Mouse (Mus musculus) forebrain, embryonic 15.5 days (tissue): ENCODE results near the gene Tmprss9. TPM values are rescaled to one million over a fixed set of nuclear protein-coding genes. Genes with fewer than 3 reads are reported as not detected.
"Not testable (repeated sequence)": the region's sequence is repeated elsewhere in the genome, so short reads cannot be mapped to it uniquely, and the experiment has no call there.

Experiments used
- ATAC-seq: fragments of 200-750 bp; cut with Nextera tagmentation; replicated peaks from 2 replicates; pipeline ENCODE4 v1.8.0; 2017; ENCODE audit warnings: mild to moderate bottlenecking, moderate TSS enrichment, moderate library complexity
- H3K27ac ChIP-seq: fragments of 300-500 bp; sonication (generic); replicated peaks from 2 replicates; pipeline ENCODE4 v1.5.1; 2015; ENCODE audit warnings: mild to moderate bottlenecking, inconsistent platforms
- H3K27me3 ChIP-seq: fragments of 300-500 bp; sonication (generic); 2 replicates; pipeline ENCODE4 v1.6.1; 2015; ENCODE audit warnings: inconsistent platforms
- H3K36me3 ChIP-seq: fragments of 300-500 bp; sonication (generic); 2 replicates; pipeline ENCODE4 v1.6.1; 2015; ENCODE audit warnings: mild to moderate bottlenecking, inconsistent platforms
- H3K4me1 ChIP-seq: fragments of 300-500 bp; sonication (generic); 2 replicates; pipeline ENCODE4 v1.6.1; 2015; ENCODE audit warnings: inconsistent platforms
- H3K4me2 ChIP-seq: fragments of 300-500 bp; sonication (generic); replicated peaks from 2 replicates; pipeline ENCODE4 v1.6.1; 2015; ENCODE audit warnings: mild to moderate bottlenecking, inconsistent platforms
- H3K4me3 ChIP-seq: fragments of 300-500 bp; sonication (generic); 2 replicates; pipeline ENCODE4 v1.5.1; 2015; ENCODE audit warnings: mild to moderate bottlenecking, inconsistent platforms
- H3K9ac ChIP-seq: fragments of 300-500 bp; sonication (generic); replicated peaks from 2 replicates; pipeline ENCODE4 v1.6.1; 2015; ENCODE audit warnings: mild to moderate bottlenecking, inconsistent platforms
- H3K9me3 ChIP-seq: fragments of 300-500 bp; sonication (generic); 2 replicates; pipeline ENCODE4 v1.6.1; 2016; ENCODE audit warnings: inconsistent platforms
- WGBS: fragments of 180-500 bp; shearing (Covaris S2); methylation state at CpG from one replicate; pipeline ENCODE4 v1.1.7; 2015; ENCODE audit warnings: mixed read lengths; 5-methylcytosine and 5-hydroxymethylcytosine counted together
- polyA plus RNA-seq: library from polyadenylated mRNA; unstranded; fragments of >200 nt; fragmentation: Nextera tagmentation; extraction: Ambion mirVana; gene quantifications from 2 replicates; pipeline ENCODE4 v1.2.1, GENCODE M21; 2015

Gene Tmprss9
- polyA plus RNA-seq = 0.06 and 0.15 TPM in 2 replicates

DNA sequence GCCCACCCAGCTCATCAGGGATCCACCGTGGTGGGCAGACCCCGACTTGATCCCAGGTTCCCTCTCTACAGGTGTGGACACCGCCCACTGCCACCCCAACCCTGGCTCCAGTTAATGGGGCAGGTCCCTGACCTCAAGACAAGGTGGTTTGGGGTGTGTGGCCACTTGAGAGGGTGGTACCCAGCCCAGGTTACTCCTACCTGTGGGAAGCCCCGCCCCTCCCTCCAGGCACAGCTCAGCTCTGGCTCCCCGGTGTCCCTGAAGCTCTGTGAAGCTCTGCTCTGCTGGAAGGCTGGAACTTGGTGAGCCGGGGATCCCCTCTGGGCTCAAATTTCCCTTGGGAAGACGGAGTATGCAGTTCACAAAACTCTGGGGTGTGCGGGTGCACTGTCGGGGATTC lies at the start of gene Tmprss9:
Gene Tmprss9, plus strand, starts transcription at position 268 of the 400 bp plus-strand sequence.
- 36% methylated on average over 9 of the region's 9 CpGs for WGBS
- no peaks in the 10 kb centered on the region for H3K9me3 ChIP-seq
- no peak within 1 kb of the TSS for H3K4me3 ChIP-seq
- H3K27me3 ChIP-seq = no peaks in the 10 kb centered on the region
- no peak within 1 kb of the TSS for H3K9ac ChIP-seq
- H3K4me2 ChIP-seq = no peak within 1 kb of the TSS
- H3K4me1 ChIP-seq = no peaks in the 10 kb centered on the region
- H3K27ac ChIP-seq = no peak within 1 kb of the TSS
- ATAC-seq = no peak
- peaks cover 15% of the 10 kb centered on the region; the same call in 1 of the 2 replicates for H3K36me3 ChIP-seq

DNA sequence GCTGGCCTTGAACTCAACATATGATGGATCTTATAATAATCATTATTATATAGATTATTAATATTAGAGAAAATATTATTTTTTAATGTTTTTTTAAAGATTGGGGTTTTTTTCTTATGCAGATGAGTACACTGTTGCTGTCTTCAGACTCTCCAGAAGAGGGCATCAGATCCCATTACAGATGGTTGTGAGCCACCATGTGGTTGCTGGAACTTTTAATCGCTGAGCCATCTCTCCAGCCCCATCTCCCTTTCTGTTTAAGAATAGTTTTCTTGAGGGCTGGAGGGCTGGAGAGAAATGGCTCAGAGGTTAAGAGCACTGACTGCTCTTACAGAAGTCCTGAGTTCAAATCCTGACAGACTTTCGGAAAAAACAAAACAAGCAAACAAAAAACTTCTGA lies 49.7 kb upstream of the Tmprss9 start:
- 43% methylated on average over 2 of the region's 2 CpGs for WGBS

DNA sequence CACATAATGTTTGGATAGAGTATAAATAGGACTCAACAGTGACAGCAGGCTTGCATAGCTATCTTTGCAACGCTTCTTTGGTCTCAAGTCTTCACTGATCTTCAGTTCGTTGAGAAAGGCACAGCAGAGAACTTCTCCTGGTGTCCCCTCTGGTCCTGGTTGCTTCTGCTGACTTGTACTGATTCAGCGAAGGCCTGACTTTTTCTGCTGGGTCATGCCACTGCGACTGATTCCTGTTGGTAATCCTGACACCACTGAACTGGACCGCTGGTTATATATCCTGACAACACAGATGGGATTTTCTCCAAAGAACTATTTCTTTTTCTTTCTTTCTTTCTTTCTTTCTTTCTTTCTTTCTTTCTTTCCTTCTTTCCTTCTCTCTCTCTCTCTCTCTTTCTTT lies 49.1 kb upstream of the Tmprss9 start:
- Histone ChIP-seq H3K27ac (no peak overlapping the region), H3K9ac (no peak overlapping the region), H3K4me1 (peaks cover 2% of the 10 kb centered on the region), H3K36me3 (no peaks in the 10 kb centered on the region), H3K27me3 (no peaks in the 10 kb centered on the region), H3K9me3 (no peaks in the 10 kb centered on the region), H3K4me2 (no peak overlapping the region), H3K4me3 (no peak overlapping the region)
- ATAC-seq = no peak
- WGBS = 87% methylated on average over 5 of the region's 5 CpGs

More for the DNA sequence above, 49.7 kb upstream of the Tmprss9 start:
- Histone ChIP-seq H3K9ac (no peak overlapping the region), H3K4me1 (no peaks in the 10 kb centered on the region; the same call in 1 of the 2 replicates), H3K4me3 (no peak overlapping the region), H3K36me3 (no peaks in the 10 kb centered on the region), H3K9me3 (no peaks in the 10 kb centered on the region), H3K4me2 (no peak overlapping the region), H3K27me3 (no peaks in the 10 kb centered on the region), H3K27ac (no peak overlapping the region)
- ATAC-seq = no peak

DNA sequence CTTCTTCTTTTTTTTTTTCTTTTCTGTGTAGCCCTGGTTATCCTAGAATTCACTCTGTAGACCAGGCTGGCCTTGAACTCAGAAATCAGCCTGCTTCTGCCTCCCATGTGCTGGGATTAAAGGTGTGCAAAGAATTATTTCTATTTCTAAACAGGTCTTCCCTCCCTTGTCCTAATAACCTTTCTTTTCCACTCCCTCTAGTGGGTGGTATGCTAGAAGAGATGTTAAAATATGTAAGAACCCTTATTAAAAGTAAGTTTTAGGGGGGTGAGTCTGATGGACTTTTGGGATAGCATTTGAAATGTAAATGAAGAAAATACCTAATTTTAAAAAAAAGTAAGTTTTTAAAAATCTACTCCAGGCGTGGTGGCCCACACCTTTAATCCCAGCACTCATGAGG lies 48.3 kb upstream of the Tmprss9 start:
- no peaks in the 10 kb centered on the region for H3K9me3 ChIP-seq
- ATAC-seq = no peak
- no peak overlapping the region for H3K4me2 ChIP-seq
- WGBS = 72% methylated on average over 1 of the region's 1 CpGs
- no peak overlapping the region for H3K4me3 ChIP-seq
- H3K4me1 ChIP-seq = peaks cover 10% of the 10 kb centered on the region
- no peak overlapping the region for H3K27ac ChIP-seq
- H3K36me3 ChIP-seq = peaks cover under 1% of the 10 kb centered on the region; the same call in 1 of the 2 replicates
- no peak overlapping the region for H3K9ac ChIP-seq
- H3K27me3 ChIP-seq = no peaks in the 10 kb centered on the region

DNA sequence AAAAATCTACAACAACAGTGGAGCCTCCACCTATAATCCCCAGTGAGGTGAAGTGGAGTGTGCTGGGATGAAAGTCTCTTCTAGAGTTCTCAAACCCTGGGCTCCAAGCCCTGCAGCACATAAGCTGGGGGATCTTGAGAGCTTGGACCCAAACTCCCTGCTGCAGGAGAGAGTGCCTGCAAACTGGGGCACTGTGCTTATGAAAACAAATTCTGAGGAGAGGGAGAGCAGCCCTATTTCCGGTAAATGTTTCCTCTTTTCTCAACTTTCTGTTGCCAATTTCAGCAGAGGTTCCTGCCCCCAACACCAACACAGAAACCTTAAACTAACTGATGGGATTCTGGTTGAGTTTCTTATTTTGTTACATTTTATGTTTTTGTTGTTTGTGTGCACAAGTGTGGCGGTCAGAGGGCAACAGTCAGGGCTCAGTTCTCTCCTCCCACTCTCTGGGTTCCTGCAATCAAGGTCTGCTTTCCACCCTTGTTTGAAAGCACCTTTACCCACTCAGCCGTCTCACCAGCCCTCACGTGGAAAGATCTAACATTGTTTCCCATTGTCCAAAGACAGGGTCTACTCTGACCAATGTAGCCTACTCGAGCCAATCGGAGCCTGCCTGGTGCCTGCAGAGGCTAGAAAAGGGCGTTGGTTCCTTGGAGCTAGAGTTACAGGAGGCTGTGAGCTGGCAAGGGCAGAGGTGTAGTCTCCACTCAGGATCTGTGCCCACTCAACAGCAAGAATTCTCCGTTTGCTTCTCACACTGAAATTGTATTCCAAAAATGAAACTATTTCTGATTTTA lies 47.6 kb upstream of the Tmprss9 start:
- ATAC-seq = no peak
- no peaks in the 10 kb centered on the region for H3K27me3 ChIP-seq
- H3K4me3 ChIP-seq = no peak overlapping the region
- H3K36me3 ChIP-seq = peaks cover 4% of the 10 kb centered on the region
- H3K4me2 ChIP-seq = no peak overlapping the region
- H3K4me1 ChIP-seq = peaks cover 14% of the 10 kb centered on the region
- no peak overlapping the region for H3K27ac ChIP-seq
- 70% methylated on average over 8 of the region's 8 CpGs for WGBS
- no peak overlapping the region for H3K9ac ChIP-seq
- no peaks in the 10 kb centered on the region for H3K9me3 ChIP-seq

DNA sequence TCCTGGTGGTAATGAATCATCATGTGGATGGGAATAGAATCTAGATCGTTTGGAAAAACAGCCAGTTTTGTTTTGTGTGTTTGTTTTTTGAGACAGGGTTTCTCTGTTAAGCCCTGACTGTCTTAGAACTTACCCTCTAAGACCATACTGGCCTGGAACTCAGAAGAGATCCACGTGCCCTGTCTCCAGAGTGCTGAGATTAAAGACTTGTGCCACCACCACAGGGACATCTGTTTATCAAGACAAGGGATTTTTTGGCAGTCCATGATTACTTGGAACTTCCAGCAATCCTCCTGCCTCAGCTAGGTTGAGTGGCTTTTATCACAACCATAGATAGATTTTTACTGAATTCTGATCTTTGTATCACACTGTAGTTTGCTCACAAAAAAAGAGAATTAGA lies 46.8 kb upstream of the Tmprss9 start:
- ATAC-seq = no peak
- H3K4me3 ChIP-seq = no peak overlapping the region
- WGBS = 80% methylated on average over 2 of the region's 2 CpGs

DNA sequence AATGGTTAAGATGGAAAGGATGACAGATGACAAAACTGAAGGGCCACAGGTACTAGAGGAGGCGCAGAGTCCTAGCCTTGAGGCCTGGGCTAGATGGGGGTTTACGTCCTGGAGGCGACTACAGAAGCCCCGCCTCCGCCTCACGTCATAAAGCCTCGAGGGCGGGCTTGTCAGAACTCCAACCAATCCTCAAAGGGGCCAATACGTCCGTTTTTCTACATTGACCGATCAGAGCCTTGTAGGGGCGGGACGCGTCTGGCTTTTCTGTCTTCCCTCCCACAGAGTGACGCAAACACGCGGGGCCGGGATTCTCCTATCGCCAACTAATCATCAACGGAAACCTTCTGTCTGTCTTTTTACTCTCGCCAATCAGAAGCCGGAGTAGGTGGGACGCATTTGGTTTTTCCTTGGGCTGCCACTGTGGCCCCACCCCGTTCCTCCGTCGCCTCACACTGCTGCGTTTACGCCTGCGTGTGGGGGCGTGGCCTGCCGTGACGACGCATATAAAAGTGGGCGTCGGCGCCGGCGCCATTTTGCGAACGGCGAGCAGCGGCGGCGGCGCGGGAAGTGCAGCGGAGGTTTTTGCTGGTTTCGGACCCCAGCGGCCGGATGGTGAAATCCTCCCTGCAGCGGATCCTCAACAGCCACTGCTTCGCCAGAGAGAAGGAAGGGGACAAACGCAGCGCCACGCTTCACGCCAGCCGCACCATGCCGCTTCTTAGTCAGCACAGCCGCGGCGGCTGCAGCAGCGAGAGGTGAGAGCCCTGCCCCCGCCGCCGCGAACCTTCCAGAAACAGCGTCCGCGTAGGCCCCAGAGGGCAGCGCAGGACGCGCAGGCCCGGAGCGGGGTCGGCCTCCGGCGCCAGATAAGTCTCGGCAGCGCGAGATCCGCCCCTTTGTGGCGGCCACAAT lies 45.2 kb upstream of the Tmprss9 start, which contains the start of gene Oaz1:
Gene Oaz1, plus strand, starts transcription at position 506 of the 912 bp plus-strand sequence.
- Histone ChIP-seq H3K9me3 (no peaks in the 10 kb centered on the region), H3K27me3 (no peaks in the 10 kb centered on the region), H3K4me2 (peak within 1 kb of the TSS; percentile 98), H3K36me3 (peaks cover 18% of the 10 kb centered on the region), H3K4me1 (peaks cover 19% of the 10 kb centered on the region), H3K4me3 (peak within 1 kb of the TSS; percentile 93), H3K27ac (peak within 1 kb of the TSS; percentile 89), H3K9ac (peak within 1 kb of the TSS; percentile 86)
- under 1% methylated on average over 80 of the region's 82 CpGs for WGBS
- ATAC-seq = peak; percentile 98

More for the DNA sequence above, 46.8 kb upstream of the Tmprss9 start:
- Histone ChIP-seq H3K9ac (no peak overlapping the region), H3K4me1 (peaks cover 19% of the 10 kb centered on the region), H3K27ac (no peak overlapping the region), H3K9me3 (no peaks in the 10 kb centered on the region), H3K4me2 (no peak overlapping the region), H3K36me3 (peaks cover 12% of the 10 kb centered on the region), H3K27me3 (no peaks in the 10 kb centered on the region)

DNA sequence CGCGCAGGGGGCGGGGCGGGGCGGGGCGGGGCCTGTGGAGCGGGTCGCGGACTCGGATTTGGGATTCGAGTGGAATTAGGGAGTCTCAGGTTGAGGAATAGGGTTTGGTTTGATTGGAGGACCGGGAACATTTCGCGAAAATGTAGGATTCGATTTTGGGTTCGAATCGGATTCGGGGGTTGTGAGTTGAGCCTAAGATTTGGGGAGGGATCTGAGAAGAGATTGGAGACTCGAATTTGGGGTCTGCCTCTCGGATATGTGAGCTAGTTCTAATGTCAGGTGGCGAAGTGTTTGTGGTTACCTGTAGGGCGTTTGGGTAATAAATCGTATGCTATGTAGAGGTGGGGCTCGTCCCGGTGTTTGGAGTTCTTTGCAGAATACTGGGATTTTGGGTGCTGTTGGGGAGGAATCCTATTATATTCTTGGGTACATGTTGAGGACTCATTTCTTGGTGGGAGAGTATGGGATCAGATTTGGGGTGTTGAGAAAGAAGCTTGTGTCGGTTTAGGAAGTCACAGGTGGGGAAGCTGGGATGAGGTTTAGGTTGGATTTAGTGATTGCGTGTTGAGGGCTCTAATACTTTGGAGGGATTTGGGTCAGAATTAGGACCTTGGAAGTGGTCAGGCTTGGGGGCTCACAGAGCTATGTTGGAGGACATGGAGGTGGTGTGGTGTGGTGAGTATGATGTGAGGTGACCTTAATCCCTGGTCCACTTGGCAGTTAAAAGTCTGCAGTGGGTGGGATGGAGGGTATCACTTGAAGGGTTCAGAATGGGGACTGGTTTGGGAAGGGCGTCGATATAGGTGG lies 44.4 kb upstream of the Tmprss9 start:
- peaks cover 19% of the 10 kb centered on the region for H3K4me1 ChIP-seq
- no peak for ATAC-seq
- H3K9me3 ChIP-seq = no peaks in the 10 kb centered on the region
- peak overlapping the region; percentile 86 for H3K9ac ChIP-seq
- H3K27me3 ChIP-seq = no peaks in the 10 kb centered on the region
- WGBS = 7% methylated on average over 29 of the region's 29 CpGs
- peak overlapping the region; percentile 98 for H3K4me2 ChIP-seq
- H3K4me3 ChIP-seq = peak overlapping the region; percentile 93
- H3K27ac ChIP-seq = peak overlapping the region; percentile 89
- H3K36me3 ChIP-seq = peaks cover 18% of the 10 kb centered on the region

DNA sequence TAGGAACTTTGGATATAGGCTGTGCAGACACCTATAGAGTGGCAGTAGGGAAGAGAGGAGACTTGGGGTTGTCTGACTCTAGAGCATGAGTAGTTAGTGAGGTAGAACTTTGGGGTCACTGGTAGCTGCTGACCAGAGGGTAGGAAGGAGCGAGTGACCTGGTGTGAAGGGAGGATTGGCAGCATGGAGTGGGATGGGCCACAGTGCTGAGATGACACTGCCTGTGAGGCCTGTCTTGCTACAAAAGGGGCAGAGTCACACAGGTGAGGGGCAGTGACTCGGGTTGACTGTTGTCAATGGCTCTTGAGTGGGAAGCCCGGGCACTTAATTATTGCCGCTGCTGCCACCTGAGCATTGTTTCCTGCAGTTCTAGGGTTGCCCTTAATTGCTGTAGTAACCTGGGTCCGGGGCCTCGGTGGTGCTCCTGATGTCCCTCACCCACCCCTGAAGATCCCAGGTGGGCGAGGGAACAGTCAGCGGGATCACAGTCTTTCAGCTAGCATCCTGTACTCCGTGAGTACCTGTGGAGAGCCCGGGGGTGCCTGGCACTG lies 43.7 kb upstream of the Tmprss9 start:
- no peak for ATAC-seq
- H3K4me1 ChIP-seq = peaks cover 19% of the 10 kb centered on the region
- H3K27ac ChIP-seq = no peak overlapping the region
- no peaks in the 10 kb centered on the region for H3K9me3 ChIP-seq
- H3K27me3 ChIP-seq = no peaks in the 10 kb centered on the region
- H3K4me3 ChIP-seq = peak overlapping the region; percentile 93
- WGBS = 79% methylated on average over 10 of the region's 10 CpGs
- H3K9ac ChIP-seq = peak overlapping the region; percentile 86
- H3K4me2 ChIP-seq = peak overlapping the region; percentile 98
- H3K36me3 ChIP-seq = peaks cover 18% of the 10 kb centered on the region

GRCm38 (mm10) chr10:80828587-80828986 lies 43.1 kb upstream of the Tmprss9 start:
- not testable (repeated sequence) for H3K27me3 ChIP-seq, ATAC-seq, H3K27ac ChIP-seq, H3K9me3 ChIP-seq, H3K9ac ChIP-seq
- Histone ChIP-seq H3K36me3 (peaks cover 18% of the 10 kb centered on the region), H3K4me3 (peak overlapping the region; percentile 93), H3K4me1 (peaks cover 19% of the 10 kb centered on the region), H3K4me2 (peak overlapping the region; percentile 98)
- 85% methylated on average over 9 of the region's 9 CpGs for WGBS
